Mouse (Mus musculus) colon, adult 2 months (tissue): Measurements from ENCODE around the gene Prl7b1. TPM values are rescaled to one million over a fixed set of nuclear protein-coding genes. Genes with fewer than 3 reads are reported as not detected.

ENCODE experiments used
- polyA plus RNA-seq: library from polyadenylated mRNA; depleted of rRNA; stranded (reverse); fragments of >200 nt; gene quantifications from 2 replicates; pipeline ENCODE4 v1.2.3, GENCODE M21; 2012; rRNA removed

Prl7b1 gene
- not detected in 2 replicates for polyA plus RNA-seq

DNA sequence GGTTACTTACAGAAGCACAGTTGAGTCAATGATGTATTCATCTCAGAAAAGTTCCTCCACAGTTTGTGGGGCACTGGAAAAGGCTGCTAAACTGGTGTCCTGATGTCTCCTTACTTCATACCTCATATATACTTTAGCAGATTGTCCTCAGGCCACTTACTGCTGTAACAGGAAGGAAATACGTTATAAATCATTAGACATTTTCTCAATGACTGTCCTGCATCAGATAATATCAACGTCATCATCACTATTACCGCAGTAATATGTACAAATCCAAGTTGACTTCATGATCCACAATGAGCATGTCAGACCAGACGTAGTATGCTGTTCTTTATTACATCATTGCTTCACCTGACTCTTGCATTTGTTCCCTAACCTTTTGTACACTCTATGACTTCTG lies at the start of gene Prl7b1:
TSS of gene Prl7b1 (minus strand) at position 101 of the 400 bp plus-strand sequence.

DNA sequence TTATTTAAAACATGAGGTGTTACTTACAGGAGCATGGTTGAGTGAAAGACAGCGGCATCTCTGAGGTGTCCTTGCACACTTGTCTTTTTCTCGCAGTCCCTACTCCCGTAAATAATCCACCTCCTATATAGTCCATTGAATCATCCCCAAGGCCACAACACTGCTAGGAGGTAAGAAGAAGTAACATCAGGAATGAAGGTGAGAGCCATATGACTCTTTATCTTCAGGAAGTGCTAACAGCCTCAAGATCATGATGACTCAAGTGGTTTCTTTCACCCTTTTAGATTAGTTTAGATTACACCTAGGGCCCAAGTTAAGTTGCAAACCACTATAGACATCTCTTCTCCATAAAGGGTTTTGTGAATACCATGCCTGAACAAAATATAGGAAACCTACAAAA lies 32.0 kb upstream of the Prl7b1 start, which contains the start of gene Prl7a1:
TSS of gene Prl7a1 (minus strand) at position 101 of the 400 bp plus-strand sequence.

DNA sequence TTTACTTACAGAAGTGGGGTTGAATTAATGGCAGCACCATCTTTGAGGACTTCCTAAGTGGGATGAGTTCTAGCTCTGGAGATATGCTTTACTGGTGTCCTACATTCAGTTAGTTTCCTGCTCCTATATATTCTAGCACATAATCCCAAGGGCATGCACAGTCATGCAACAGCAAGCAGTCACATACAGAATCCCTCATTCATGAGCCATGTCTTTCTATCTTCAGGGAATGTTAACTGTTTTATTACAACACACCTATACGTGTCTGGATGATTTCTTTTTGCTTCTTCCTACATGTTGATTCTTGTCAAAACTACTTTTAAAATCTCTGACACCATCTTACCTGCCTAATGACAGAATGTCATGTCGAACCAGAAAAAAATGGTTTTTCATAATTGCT lies 28.3 kb downstream of the Prl7b1 start, which contains the start of gene Prl8a1:
TSS of gene Prl8a1 (minus strand) at position 101 of the 400 bp plus-strand sequence.

DNA sequence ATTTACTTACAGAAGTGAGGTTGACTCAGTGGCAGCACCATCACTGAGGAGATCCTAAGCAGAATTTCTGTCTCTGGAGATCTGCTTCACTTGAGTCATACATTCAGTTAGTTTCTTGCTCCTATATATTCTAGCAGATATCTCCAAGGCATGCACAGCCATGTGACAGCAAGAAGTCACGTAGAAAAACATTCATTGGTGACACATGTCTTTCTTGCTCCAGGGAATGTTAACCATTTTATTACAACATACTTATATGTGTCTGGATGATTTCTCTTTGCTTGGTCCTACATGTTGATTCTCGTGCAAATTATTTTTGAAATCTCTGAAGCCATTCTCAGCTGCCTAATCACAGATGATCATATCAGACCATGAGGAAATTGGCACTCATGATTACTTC lies 45.9 kb downstream of the Prl7b1 start, which contains the start of gene Prl8a9:
TSS of gene Prl8a9 (minus strand) at position 101 of the 400 bp plus-strand sequence.

Other genes starting within 250 kb of the Prl7b1 start
- not detected in 2 replicates for gene Prl2b1, start 219.7 kb downstream of the Prl7b1 start, polyA plus RNA-seq
- gene Prl8a6, start 171.9 kb downstream of the Prl7b1 start, polyA plus RNA-seq = not detected in 2 replicates
- not detected in 2 replicates for gene Prl8a8, start 97.4 kb downstream of the Prl7b1 start, polyA plus RNA-seq
- gene Prl8a9, start 46.0 kb downstream of the Prl7b1 start, polyA plus RNA-seq = not detected in 2 replicates
- gene Prl8a1, start 28.4 kb downstream of the Prl7b1 start, polyA plus RNA-seq = not detected in 2 replicates
- gene Prl7a1, start 31.9 kb upstream of the Prl7b1 start, polyA plus RNA-seq = not detected in 2 replicates
- gene Prl7a2, start 57.5 kb upstream of the Prl7b1 start, polyA plus RNA-seq = not detected in 2 replicates
- gene Prl7d1, start 106.2 kb upstream of the Prl7b1 start, polyA plus RNA-seq = not detected in 2 replicates
- not detected in 2 replicates for gene Prl7c1, start 170.2 kb upstream of the Prl7b1 start, polyA plus RNA-seq
- not detected in 2 replicates for gene Prl2a1, start 191.1 kb upstream of the Prl7b1 start, polyA plus RNA-seq
- not detected in 2 replicates for gene Prl2c1, start 238.8 kb upstream of the Prl7b1 start, polyA plus RNA-seq